Mouse (Mus musculus) cortical plate, adult 2 months (tissue): ENCODE results near the gene Entpd6. TPM values are rescaled to one million over a fixed set of nuclear protein-coding genes. Genes with fewer than 3 reads are reported as not detected.

Source experiments
- H3K27ac ChIP-seq: fragments of 200-500 bp; 2 replicates; pipeline ENCODE4 v1.5.1; 2012; ENCODE audit warnings: low read length, control low read depth, inconsistent platforms; ENCODE audit not compliant: insufficient read depth
- H3K4me1 ChIP-seq: fragments of 200-500 bp; 2 replicates; pipeline ENCODE4 v1.6.1; 2011; ENCODE audit warnings: low read length; ENCODE audit not compliant: control insufficient read depth, insufficient read depth
- H3K4me3 ChIP-seq: fragments of 200-500 bp; 2 replicates; pipeline ENCODE4 v1.5.1; 2011; ENCODE audit warnings: mild to moderate bottlenecking, low read length, control low read depth; ENCODE audit not compliant: insufficient read depth
- CTCF ChIP-seq: fragments of 200-500 bp; IDR thresholded peaks from 2 replicates; pipeline ENCODE4 v1.5.1; 2011; ENCODE audit warnings: mild to moderate bottlenecking, control low read depth, low read length; ENCODE audit not compliant: insufficient read depth; ENCODE audit errors: extremely low read depth
- POLR2A ChIP-seq: fragments of 200-500 bp; IDR thresholded peaks from 2 replicates; pipeline ENCODE4 v1.6.1; 2011; ENCODE audit warnings: mild to moderate bottlenecking, low read length, control low read depth; ENCODE audit not compliant: insufficient read depth; ENCODE audit errors: extremely low read depth
- polyA plus RNA-seq: library from polyadenylated mRNA; depleted of rRNA; stranded (reverse); fragments of >200 nt; gene quantifications from 2 replicates; pipeline ENCODE4 v1.2.3, GENCODE M21; 2012

Gene Entpd6
- polyA plus RNA-seq, 1 experiment = 56.2 TPM

DNA sequence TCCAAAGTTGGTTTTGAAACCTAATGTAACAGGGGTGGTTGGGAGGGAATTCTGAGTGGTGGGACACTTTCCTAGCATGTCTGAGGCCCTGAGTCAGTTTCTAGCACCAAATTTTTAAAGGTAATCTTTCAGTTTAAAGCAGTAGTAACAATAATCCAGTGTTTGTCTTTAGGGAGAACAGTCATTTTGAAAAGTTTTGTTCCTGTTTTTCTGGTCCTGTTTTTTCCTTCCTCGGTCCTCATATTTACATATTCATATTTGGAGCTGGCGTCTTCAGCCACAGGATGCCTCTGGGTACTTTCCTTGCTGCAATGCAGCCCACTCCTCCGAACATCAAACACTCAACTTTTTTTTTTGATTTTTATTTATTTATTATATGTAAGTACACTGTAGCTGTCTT is 6.2 kb downstream of the Entpd6 start:
- TF ChIP-seq POLR2A = no peak
- Histone ChIP-seq H3K4me3 (no peak overlapping the region), H3K4me1 (peaks cover 4% of the 10 kb centered on the region; the same call in 1 of the 2 replicates), H3K27ac (no peak overlapping the region)

DNA sequence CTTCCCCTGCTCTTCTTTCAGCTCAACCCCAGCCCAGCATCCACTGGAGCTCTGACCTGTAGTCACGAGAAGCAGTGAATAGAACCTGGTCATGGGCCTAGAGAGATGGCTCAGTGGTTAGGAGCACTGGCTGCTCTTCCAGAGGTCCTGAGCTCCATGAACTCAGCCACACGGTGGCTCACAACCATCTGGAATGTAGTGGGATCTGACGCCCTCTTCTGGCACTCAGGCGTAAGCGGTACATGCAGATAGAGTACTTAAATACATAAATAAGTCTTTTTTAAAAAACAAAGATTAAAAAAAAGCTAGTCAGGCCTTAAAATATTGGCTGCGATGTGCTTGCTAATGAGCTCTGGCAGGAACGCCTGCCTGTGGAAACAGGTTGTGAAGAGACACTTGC is 12.6 kb downstream of the Entpd6 start:
- no peak overlapping the region for H3K4me3 ChIP-seq
- peak; percentile 38 for TF ChIP-seq CTCF
- no peak for TF ChIP-seq POLR2A
- no peaks in the 10 kb centered on the region for H3K4me1 ChIP-seq
- no peak overlapping the region for H3K27ac ChIP-seq

DNA sequence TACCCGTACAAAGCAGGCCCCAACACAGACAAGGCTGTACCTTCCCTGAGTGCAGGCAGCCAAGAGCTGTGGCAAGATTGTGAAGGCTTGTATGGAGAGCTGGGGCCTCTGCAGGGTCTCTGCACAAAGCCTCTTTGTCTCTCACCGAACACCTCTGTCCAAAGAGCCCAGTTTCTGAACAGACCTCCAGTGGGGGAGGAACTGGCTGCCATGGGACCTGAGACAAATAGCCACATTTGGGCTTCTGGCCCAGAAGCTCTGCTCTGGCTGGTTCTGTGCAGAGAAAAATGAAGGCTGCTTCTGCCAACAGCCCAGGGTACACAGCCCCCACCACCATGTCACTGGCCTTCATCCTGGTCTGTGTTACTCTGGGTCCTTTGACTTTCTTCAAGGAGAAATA is 16.8 kb downstream of the Entpd6 start:
- no peak for TF ChIP-seq CTCF
- TF ChIP-seq POLR2A = no peak
- no peaks in the 10 kb centered on the region; the same call in 1 of the 2 replicates for H3K4me1 ChIP-seq
- peak overlapping the region; percentile 54 for H3K27ac ChIP-seq
- H3K4me3 ChIP-seq = no peak overlapping the region

DNA sequence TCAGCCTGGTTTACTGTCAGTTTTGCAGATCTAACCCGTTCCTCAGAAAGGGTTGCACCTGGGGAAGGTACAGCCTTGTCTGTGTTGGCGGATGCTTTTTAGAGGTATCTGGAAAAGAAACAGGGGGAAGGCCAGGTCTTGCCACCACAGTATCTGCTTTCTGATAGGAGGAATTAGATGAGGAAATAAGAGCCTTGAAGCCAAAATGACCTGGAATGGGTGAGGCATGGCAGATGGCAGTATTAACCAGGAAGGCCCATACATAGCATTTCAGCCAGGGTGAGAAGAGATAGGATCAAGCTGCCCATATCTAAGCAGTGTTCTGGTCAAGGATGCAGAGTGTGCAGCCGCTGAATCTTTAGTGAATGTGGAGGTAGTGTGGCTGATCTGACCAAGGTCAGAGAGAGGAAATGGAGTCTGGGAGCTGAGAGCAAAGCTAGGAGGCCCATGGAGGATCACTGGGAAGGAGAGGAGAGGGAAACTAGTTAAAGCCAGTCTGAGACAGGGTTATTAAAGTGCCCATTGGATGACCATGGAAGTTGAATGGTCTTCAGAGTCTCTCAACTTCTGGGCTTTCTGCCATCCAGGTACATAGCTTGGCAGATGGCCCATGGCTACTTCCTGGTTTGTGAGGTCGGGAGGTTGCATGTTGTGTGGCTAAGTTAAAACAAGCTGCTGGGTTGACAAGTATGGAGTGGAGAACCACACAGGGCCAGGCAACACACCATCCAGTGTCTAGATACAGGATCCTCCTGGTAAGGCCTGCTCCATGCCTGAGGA is 17.4 kb downstream of the Entpd6 start:
- TF ChIP-seq POLR2A = no peak
- TF ChIP-seq CTCF = no peak
- Histone ChIP-seq H3K4me3 (no peak overlapping the region), H3K27ac (0 out of 2 replicates have a peak overlapping the region, but pooled peaks have one; percentile 35), H3K4me1 (peaks cover 4% of the 10 kb centered on the region)

DNA sequence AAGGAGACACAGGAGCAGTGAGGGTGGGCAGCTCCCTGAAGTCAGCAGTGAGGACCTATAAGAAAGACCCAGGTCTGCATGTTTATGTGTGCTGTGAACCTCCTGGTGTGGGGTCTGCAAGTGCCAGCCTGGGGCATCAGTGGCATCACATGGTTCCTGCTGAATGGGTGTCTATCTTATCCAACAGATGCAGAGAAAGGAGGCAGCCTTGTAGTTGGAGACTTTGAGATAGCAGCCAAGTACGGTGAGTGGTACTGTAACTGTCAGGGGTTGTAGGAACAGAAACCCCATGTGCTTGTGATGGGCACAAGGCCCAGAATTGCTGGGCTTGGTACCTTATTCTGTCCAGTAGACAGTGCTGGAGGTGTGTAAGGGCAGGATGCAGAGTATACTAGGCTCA is 19.8 kb downstream of the Entpd6 start:
- H3K4me3 ChIP-seq = no peak overlapping the region
- peaks cover 4% of the 10 kb centered on the region for H3K4me1 ChIP-seq
- no peak overlapping the region for H3K27ac ChIP-seq
- TF ChIP-seq CTCF (no peak), POLR2A (no peak)

DNA sequence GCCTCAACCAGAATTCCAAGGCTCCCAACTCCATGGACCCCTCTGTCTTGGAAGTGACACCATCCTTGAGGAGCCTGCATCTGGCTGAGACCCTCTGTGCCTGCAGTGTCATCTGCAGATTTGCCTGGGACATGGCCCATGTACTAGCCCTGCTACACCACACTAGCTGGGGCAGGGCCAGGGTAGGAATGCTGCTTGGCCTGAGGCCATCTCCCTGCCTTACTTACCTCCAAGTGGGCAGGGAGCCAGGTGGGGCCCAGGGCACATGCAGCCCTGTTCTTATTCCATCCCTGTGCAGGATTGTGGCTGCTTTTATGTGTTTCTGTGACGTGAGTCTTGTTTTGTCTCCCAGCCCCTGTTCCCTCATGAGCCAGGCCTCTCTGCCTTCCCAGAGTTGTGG is 21.9 kb downstream of the Entpd6 start:
- H3K27ac ChIP-seq = no peak overlapping the region
- peaks cover 5% of the 10 kb centered on the region for H3K4me1 ChIP-seq
- no peak overlapping the region for H3K4me3 ChIP-seq
- TF ChIP-seq POLR2A (no peak), CTCF (no peak)

DNA sequence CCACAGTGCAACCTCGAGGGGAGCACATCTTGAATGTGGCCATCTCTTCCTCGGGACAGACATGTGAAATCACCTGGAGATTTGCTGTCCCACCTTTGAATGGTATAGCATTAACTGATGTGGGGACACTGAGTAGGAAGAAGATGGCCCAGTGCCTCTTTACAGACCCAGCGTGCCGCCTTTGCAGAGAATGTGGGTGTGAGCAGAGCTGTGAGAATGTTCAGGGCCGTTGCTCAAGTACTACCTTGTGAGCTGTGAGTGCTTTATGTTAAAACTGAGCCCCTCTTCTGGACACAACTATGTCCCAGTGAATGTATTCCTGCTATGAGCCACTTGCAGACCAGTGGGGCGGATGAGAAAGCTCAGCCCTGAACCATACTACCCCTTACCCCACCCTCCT is 22.3 kb downstream of the Entpd6 start:
- H3K4me3 ChIP-seq = no peak overlapping the region
- TF ChIP-seq POLR2A (no peak), CTCF (no peak)
- H3K4me1 ChIP-seq = peaks cover 5% of the 10 kb centered on the region
- no peak overlapping the region for H3K27ac ChIP-seq

DNA sequence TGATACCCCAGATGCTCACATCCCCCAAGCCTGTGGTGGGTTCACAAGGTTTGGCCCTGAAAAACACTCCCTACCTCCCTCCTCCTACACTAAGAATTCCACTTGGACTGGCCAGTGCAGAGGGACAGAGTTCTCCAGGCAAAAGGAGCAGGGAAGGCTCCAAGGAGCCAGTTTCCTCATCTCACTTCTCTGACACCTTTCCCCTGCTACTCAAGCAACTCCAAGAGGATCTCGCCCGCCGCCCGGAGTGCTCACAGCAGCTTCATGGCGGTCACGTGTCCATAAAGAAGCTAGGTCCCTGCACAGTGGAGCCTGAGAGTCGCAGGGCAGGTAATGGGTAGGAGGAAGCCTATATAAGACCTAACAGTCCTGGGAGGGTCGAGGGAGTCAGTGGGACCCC is 23.2 kb downstream of the Entpd6 start:
- H3K4me1 ChIP-seq = peaks cover 5% of the 10 kb centered on the region
- no peak overlapping the region for H3K4me3 ChIP-seq
- H3K27ac ChIP-seq = no peak overlapping the region
- TF ChIP-seq CTCF (no peak), POLR2A (no peak)

DNA sequence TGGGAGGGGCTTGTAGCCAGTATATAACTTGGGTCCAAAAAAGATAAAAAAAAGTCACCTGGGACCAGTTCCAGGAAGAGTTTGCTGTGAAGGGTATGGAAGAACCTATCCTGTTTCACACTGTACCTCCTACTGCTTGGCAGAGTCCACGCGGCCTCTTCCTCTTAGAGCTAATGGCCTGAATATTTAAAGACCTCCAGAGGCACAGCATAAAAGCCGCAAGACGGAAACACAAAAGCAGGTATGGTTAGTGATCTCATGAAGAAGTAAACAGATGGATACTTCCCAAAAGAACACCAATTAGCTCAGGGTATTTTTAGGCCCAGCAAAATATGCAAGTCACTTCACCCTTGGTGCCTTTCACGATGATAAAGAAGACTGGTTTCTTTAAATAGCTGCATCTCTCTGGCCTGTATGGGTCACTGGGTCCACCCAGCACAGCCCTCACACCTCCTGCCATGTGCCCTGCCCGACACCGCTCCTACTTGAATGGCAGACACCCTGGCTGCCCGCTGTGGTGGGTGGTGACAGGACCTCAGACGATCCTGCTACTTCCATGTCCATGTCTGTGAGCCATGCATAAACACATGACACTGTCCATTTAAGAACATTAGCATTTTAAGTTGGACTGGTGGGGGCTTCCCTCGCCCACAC is 23.8 kb downstream of the Entpd6 start:
- no peak overlapping the region for H3K27ac ChIP-seq
- peaks cover 5% of the 10 kb centered on the region for H3K4me1 ChIP-seq
- H3K4me3 ChIP-seq = no peak overlapping the region
- TF ChIP-seq POLR2A = no peak
- TF ChIP-seq CTCF = no peak

DNA sequence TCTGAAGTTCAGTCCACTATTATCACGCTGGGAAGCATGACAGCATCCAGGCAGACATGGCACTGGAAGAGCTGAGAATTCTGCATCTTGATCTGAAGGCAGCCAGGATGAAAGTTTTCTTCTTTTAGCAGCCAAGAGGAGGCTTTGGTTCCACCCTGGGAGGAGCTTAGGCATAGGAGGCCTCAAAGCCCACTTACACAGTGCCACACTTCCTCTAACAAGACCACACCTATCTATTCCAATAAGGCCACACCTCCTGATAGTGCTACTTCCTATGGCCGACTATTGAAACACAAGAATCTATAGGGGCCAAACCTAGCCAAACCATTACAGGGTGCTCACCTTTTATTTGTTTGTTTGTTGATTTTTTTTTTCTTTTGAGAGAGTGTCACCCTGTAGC is 34.0 kb downstream of the Entpd6 start:
- no peak overlapping the region for H3K27ac ChIP-seq
- H3K4me1 ChIP-seq = no peaks in the 10 kb centered on the region
- no peak overlapping the region for H3K4me3 ChIP-seq
- no peak for TF ChIP-seq POLR2A
- TF ChIP-seq CTCF = no peak
